Mouse (Mus musculus) liver, embryonic 14.5 days (tissue): Measurements from ENCODE around the gene Rpap3.

Experiments used
- CTCF ChIP-seq: IDR thresholded peaks from 2 replicates; pipeline ENCODE4 v1.5.1; 2016; ENCODE audit warnings: antibody characterized with exemption, low read depth, control low read depth
- EP300 ChIP-seq: IDR thresholded peaks from 2 replicates; pipeline ENCODE4 v1.6.1; 2016; ENCODE audit warnings: antibody characterized with exemption, low read depth

DNA sequence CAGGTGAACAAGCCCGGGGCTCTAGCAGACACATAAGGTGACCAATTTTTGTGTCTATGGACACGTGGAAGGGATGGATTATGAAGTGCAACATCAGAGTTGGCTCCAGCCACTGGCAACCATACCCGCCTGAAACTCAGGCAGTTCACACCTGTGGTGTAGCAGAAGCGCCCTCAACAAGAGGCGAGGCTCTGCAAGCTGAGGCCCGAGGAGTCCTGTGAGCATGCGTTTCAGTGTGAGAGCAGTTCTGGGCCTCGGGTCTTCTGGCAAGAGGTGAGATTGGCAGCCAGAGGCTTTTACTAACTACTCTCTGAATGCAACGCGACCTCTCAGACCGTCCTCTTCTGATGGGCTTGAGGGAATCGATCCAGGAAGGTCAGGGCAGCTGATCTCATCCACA, 36.0 kb upstream of the Rpap3 start:
- TF ChIP-seq CTCF (no peak), EP300 (no peak)
